Mouse (Mus musculus): ENCODE results near the gene Tmem9b. TPM values are rescaled to one million over a fixed set of nuclear protein-coding genes. Genes with fewer than 3 reads are reported as not detected.

Gene Tmem9b
- polyA plus RNA-seq, 1 experiment from 2014 or later: 55.4 TPM

- Histone ChIP-seq H3K27ac (no peak within 1 kb of the TSS), H3K4me2 (no peak within 1 kb of the TSS), H3K9me3 (replicated peaks) (no peaks in the 10 kb centered on the region), H3K4me3 (replicated peaks) (no peak within 1 kb of the TSS), H3K36me3 (no peaks in the 10 kb centered on the region), H3K9ac (no peak within 1 kb of the TSS), H3K4me1 (no peaks in the 10 kb centered on the region), H3K27me3 (no peaks in the 10 kb centered on the region)
- 89% methylated on average over 5 of the region's 5 CpGs for WGBS
- no peak for ATAC-seq (replicated peaks; ENCODE audit: low FRiP score)
These were observed 29.0 kb downstream of the Tmem9b start, which contains the start of gene BC051019 for GRCm38 (mm10) chr7:109723697-109724096. Gene BC051019 (minus strand): TSS chr7:109723850.

GRCm38 (mm10) chr7:109723114-109723513 is 29.6 kb downstream of the Tmem9b start:
- WGBS: 93% methylated on average over 8 of the region's 8 CpGs
- H3K9ac ChIP-seq: no peak overlapping the region
- H3K4me3 ChIP-seq (replicated peaks): no peak overlapping the region
- no peaks in the 10 kb centered on the region for H3K27me3 ChIP-seq
- ATAC-seq (replicated peaks; ENCODE audit: low FRiP score): no peak
- no peaks in the 10 kb centered on the region for H3K36me3 ChIP-seq
- no peaks in the 10 kb centered on the region for H3K9me3 ChIP-seq (replicated peaks)
- no peak overlapping the region for H3K4me2 ChIP-seq
- no peaks in the 10 kb centered on the region for H3K4me1 ChIP-seq
- H3K27ac ChIP-seq: no peak overlapping the region

- Histone ChIP-seq H3K4me3 (replicated peaks) (no peak overlapping the region), H3K4me2 (no peak overlapping the region), H3K9me3 (replicated peaks) (no peaks in the 10 kb centered on the region), H3K4me1 (no peaks in the 10 kb centered on the region), H3K9ac (no peak overlapping the region), H3K36me3 (no peaks in the 10 kb centered on the region), H3K27me3 (no peaks in the 10 kb centered on the region), H3K27ac (no peak overlapping the region)
- no peak for ATAC-seq (replicated peaks; ENCODE audit: low FRiP score)
- WGBS: 93% methylated on average over 2 of the region's 2 CpGs
These were observed 30.1 kb downstream of the Tmem9b start for GRCm38 (mm10) chr7:109722618-109723017.

- ATAC-seq (replicated peaks; ENCODE audit: low FRiP score): no peak
- Histone ChIP-seq H3K9me3 (replicated peaks) (no peaks in the 10 kb centered on the region), H3K4me1 (no peaks in the 10 kb centered on the region), H3K36me3 (no peaks in the 10 kb centered on the region), H3K9ac (no peak overlapping the region), H3K4me2 (no peak overlapping the region), H3K27ac (no peak overlapping the region), H3K4me3 (replicated peaks) (no peak overlapping the region), H3K27me3 (no peaks in the 10 kb centered on the region)
- 61% methylated on average over 9 of the region's 9 CpGs for WGBS
These were observed 33.4 kb downstream of the Tmem9b start for GRCm38 (mm10) chr7:109719286-109719685.

GRCm38 (mm10) chr7:109713434-109713982 is 39.2 kb downstream of the Tmem9b start:
- H3K36me3 ChIP-seq: peaks cover 22% of the 10 kb centered on the region
- H3K27me3 ChIP-seq: no peaks in the 10 kb centered on the region
- no peak overlapping the region for H3K4me3 ChIP-seq (replicated peaks)
- WGBS: 88% methylated on average over 2 of the region's 2 CpGs
- H3K27ac ChIP-seq: no peak overlapping the region
- no peak overlapping the region for H3K9ac ChIP-seq
- H3K9me3 ChIP-seq (replicated peaks): no peaks in the 10 kb centered on the region
- no peak for ATAC-seq (replicated peaks; ENCODE audit: low FRiP score)
- H3K4me2 ChIP-seq: no peak overlapping the region
- 0 out of 2 replicates have a peak, but pooled peaks cover 6% of the 10 kb centered on the region for H3K4me1 ChIP-seq

DNA sequence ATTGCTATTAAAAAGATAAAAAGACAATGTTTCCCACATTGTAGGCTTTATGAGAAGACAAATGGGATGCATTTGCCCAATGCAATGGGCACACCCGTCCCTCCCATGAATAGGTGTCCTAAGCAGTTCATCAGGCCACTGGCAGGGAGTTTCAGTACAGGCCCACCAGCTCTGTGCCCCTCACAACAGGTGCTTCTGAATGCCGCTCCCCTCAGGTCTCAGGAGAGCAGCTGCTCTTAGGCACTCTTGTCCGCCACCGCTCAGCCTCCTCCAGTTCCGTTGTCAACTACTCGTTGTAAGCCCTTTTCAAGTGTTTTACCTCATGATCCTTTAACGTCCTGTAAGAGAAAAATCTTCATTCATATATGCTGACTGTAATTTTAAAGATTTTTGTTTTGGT is 40.5 kb downstream of the Tmem9b start:
- H3K36me3 ChIP-seq: peaks cover 29% of the 10 kb centered on the region
- 82% methylated on average over 7 of the region's 7 CpGs for WGBS
- H3K9ac ChIP-seq: no peak overlapping the region

GRCm38 (mm10) chr7:109710069-109710468 is 42.6 kb downstream of the Tmem9b start:
- Histone ChIP-seq H3K4me2 (no peak overlapping the region), H3K9ac (no peak overlapping the region), H3K27me3 (no peaks in the 10 kb centered on the region), H3K27ac (peak overlapping the region; percentile 57), H3K4me1 (0 out of 2 replicates have a peak, but pooled peaks cover 20% of the 10 kb centered on the region), H3K9me3 (replicated peaks) (no peaks in the 10 kb centered on the region), H3K4me3 (replicated peaks) (no peak overlapping the region), H3K36me3 (peaks cover 29% of the 10 kb centered on the region)
- 55% methylated on average over 1 of the region's 1 CpGs for WGBS
- ATAC-seq (replicated peaks; ENCODE audit: low FRiP score): no peak

More for the DNA sequence above, 40.5 kb downstream of the Tmem9b start:
- no peak overlapping the region for H3K27ac ChIP-seq
- no peaks in the 10 kb centered on the region for H3K27me3 ChIP-seq
- ATAC-seq (replicated peaks; ENCODE audit: low FRiP score): no peak
- no peak overlapping the region for H3K4me3 ChIP-seq (replicated peaks)
- no peak overlapping the region for H3K4me2 ChIP-seq
- H3K4me1 ChIP-seq: 0 out of 2 replicates have a peak, but pooled peaks cover 10% of the 10 kb centered on the region
- no peaks in the 10 kb centered on the region for H3K9me3 ChIP-seq (replicated peaks)

DNA sequence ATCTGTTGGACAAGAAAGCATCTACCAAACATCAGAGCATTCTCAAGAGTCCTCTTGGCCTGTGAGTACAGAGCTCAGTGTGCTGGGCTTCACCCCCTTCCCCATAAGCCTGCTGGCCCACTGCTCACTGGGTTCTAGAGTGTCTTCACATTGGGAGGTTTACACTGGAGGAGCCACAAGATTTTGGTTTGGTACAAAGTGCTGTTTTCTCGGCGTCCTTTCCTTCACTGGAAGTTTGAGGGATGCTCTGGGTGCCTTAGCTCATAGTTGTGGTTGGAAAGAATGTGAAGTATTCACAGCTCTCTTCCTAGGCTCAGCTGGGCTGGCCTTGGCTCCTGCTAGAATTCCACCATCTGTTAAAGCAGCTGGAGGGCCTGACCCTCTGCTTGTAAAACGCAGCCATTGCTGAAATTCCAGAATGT is 43.7 kb downstream of the Tmem9b start:
- WGBS: 63% methylated on average over 3 of the region's 3 CpGs
- Histone ChIP-seq H3K4me1 (peaks cover 28% of the 10 kb centered on the region; the same call in 1 of the 2 replicates), H3K27me3 (no peaks in the 10 kb centered on the region), H3K9me3 (replicated peaks) (no peaks in the 10 kb centered on the region), H3K36me3 (peaks cover 29% of the 10 kb centered on the region), H3K9ac (no peak overlapping the region), H3K4me3 (replicated peaks) (no peak overlapping the region), H3K27ac (peak overlapping the region; percentile 73), H3K4me2 (no peak overlapping the region)
- peak; percentile 75 for ATAC-seq (replicated peaks; ENCODE audit: low FRiP score)

- no peak overlapping the region for H3K4me2 ChIP-seq
- WGBS: 42% methylated on average over 4 of the region's 4 CpGs
- no peaks in the 10 kb centered on the region for H3K9me3 ChIP-seq (replicated peaks)
- H3K27ac ChIP-seq: no peak overlapping the region
- H3K27me3 ChIP-seq: no peaks in the 10 kb centered on the region
- ATAC-seq (replicated peaks; ENCODE audit: low FRiP score): no peak
- H3K36me3 ChIP-seq: peaks cover 22% of the 10 kb centered on the region
- H3K4me1 ChIP-seq: peaks cover 36% of the 10 kb centered on the region
- no peak overlapping the region for H3K9ac ChIP-seq
- no peak overlapping the region for H3K4me3 ChIP-seq (replicated peaks)
These were observed 45.5 kb downstream of the Tmem9b start for GRCm38 (mm10) chr7:109707023-109707785.

DNA sequence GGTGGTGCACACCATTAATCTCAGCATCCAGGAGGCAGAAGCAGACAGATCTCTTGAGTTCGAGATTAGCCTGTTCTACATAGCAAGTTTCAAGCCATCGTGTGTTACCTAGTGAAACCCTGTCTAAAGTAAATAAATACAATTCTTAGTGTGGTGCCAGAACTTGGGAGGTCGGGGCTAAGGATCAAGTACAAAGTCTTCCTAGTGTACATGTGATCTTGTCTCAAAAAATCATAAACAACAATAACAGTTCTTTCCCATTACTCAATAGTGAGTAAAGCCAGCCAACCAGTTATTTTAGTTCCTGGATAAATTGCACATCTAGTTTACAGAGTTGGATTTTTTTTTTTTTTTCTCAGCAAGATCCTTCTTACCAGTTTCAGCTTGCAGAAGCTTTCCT is 48.2 kb downstream of the Tmem9b start:
- Histone ChIP-seq H3K4me3 (replicated peaks) (peak overlapping the region; percentile 60), H3K4me2 (peak overlapping the region; percentile 68), H3K9me3 (replicated peaks) (no peaks in the 10 kb centered on the region), H3K36me3 (peaks cover 7% of the 10 kb centered on the region; the same call in 1 of the 2 replicates), H3K9ac (no peak overlapping the region), H3K27me3 (no peaks in the 10 kb centered on the region), H3K27ac (no peak overlapping the region), H3K4me1 (peaks cover 33% of the 10 kb centered on the region)
- WGBS: 46% methylated on average over 3 of the region's 3 CpGs
- ATAC-seq (replicated peaks; ENCODE audit: low FRiP score): no peak

GRCm38 (mm10) chr7:109704016-109704377 is 48.7 kb downstream of the Tmem9b start:
- H3K9ac ChIP-seq: peak overlapping the region; percentile 54
- H3K36me3 ChIP-seq: peaks cover 7% of the 10 kb centered on the region; the same call in 1 of the 2 replicates
- WGBS: 2% methylated on average over 17 of the region's 17 CpGs
- H3K4me3 ChIP-seq (replicated peaks): peak overlapping the region; percentile 60
- H3K4me2 ChIP-seq: peak overlapping the region; percentile 68
- H3K9me3 ChIP-seq (replicated peaks): no peaks in the 10 kb centered on the region
- no peak for ATAC-seq (replicated peaks; ENCODE audit: low FRiP score)
- no peaks in the 10 kb centered on the region for H3K27me3 ChIP-seq
- H3K27ac ChIP-seq: peak overlapping the region; percentile 77
- peaks cover 33% of the 10 kb centered on the region for H3K4me1 ChIP-seq

GRCm38 (mm10) chr7:109703190-109704015 is 49.3 kb downstream of the Tmem9b start, which contains the start of the genes St5 and Akip1:
Gene St5 (minus strand): TSS chr7:109703605.
Gene Akip1 (plus strand): TSS chr7:109703690.
- Histone ChIP-seq H3K27me3 (no peaks in the 10 kb centered on the region), H3K9me3 (replicated peaks) (no peaks in the 10 kb centered on the region), H3K9ac (peak within 1 kb of the TSS; percentile 54), H3K4me2 (peak within 1 kb of the TSS; percentile 68), H3K4me1 (peaks cover 29% of the 10 kb centered on the region), H3K4me3 (replicated peaks) (peak within 1 kb of the TSS; percentile 60), H3K27ac (peak within 1 kb of the TSS; percentile 77), H3K36me3 (peaks cover 6% of the 10 kb centered on the region; the same call in 1 of the 2 replicates)
- WGBS: under 1% methylated on average over 61 of the region's 61 CpGs
- peak; percentile 97 for ATAC-seq (replicated peaks; ENCODE audit: low FRiP score)
